Mouse (Mus musculus) heart, postnatal 0 days (tissue): ENCODE measurements around the gene Pld5. TPM values are rescaled to one million over a fixed set of nuclear protein-coding genes. Genes with fewer than 3 reads are reported as not detected.

Source experiments
- ATAC-seq: fragments of 200-750 bp; cut with Nextera tagmentation; 2 replicates; pipeline ENCODE4 v1.8.0; 2017; ENCODE audit warnings: low read depth, moderate number of reproducible peaks, moderate library complexity; ENCODE audit not compliant: insufficient read depth
- DNase-seq: peaks from one replicate; pipeline ENCODE4 v3.0.0-alpha.2; 2016; ENCODE audit warnings: low spot score
- H3K27ac ChIP-seq: fragments of 300-500 bp; sonication (generic); 2 replicates; pipeline ENCODE4 v1.5.1; 2014; ENCODE audit warnings: low read depth, mild to moderate bottlenecking
- H3K27me3 ChIP-seq: fragments of 300-500 bp; sonication (generic); 2 replicates; pipeline ENCODE4 v1.6.1; 2014; ENCODE audit warnings: low read length, mixed read lengths; ENCODE audit not compliant: control insufficient read depth, insufficient read depth
- H3K36me3 ChIP-seq: fragments of 300-500 bp; sonication (generic); replicated peaks from 2 replicates; pipeline ENCODE4 v1.6.1; 2014; ENCODE audit warnings: low read length, mixed read lengths; ENCODE audit not compliant: control insufficient read depth, insufficient read depth
- H3K4me1 ChIP-seq: fragments of 300-500 bp; sonication (generic); 2 replicates; pipeline ENCODE4 v1.6.1; 2014; ENCODE audit warnings: antibody characterized with exemption; ENCODE audit not compliant: control insufficient read depth, insufficient read depth
- H3K4me2 ChIP-seq: fragments of 300-500 bp; sonication (generic); 2 replicates; pipeline ENCODE4 v1.6.1; 2014; ENCODE audit warnings: low read depth, mild to moderate bottlenecking, low read length, moderate library complexity
- H3K4me3 ChIP-seq: fragments of 300-500 bp; sonication (generic); 2 replicates; pipeline ENCODE4 v1.5.1; 2014; ENCODE audit warnings: low read depth, low read length
- H3K9ac ChIP-seq: fragments of 300-500 bp; sonication (generic); replicated peaks from 2 replicates; pipeline ENCODE4 v1.6.1; 2014; ENCODE audit warnings: low read depth, low read length, mixed read lengths
- H3K9me3 ChIP-seq: fragments of 300-500 bp; sonication (generic); replicated peaks from 2 replicates; pipeline ENCODE4 v1.6.1; 2016; ENCODE audit warnings: low read length; ENCODE audit not compliant: control insufficient read depth
- CTCF ChIP-seq: IDR thresholded peaks from 2 replicates; pipeline ENCODE4 v1.5.1; 2016; ENCODE audit warnings: antibody characterized with exemption, control low read depth, low read depth
- EP300 ChIP-seq: IDR thresholded peaks from 2 replicates; pipeline ENCODE4 v1.6.1; 2016; ENCODE audit warnings: antibody characterized with exemption, low read depth
- whole genome bisulfite sequencing: fragments of 180-500 bp; shearing (Covaris S2); extraction: QIAGEN DNeasy Blood & Tissue Kit; methylation state at CpG from one replicate; pipeline ENCODE4 v1.1.7; 2014; 5-methylcytosine and 5-hydroxymethylcytosine counted together
- polyA plus RNA-seq: library from polyadenylated mRNA; unstranded; fragments of >200 nt; fragmentation: Nextera tagmentation; extraction: Ambion mirVana; gene quantifications from 2 replicates; pipeline ENCODE4 v1.2.1, GENCODE M21; 2015
- total RNA-seq: library from RNA; depleted of rRNA; stranded (reverse); fragments of >200 nt; gene quantifications from 2 replicates; pipeline ENCODE4 v1.2.3, GENCODE M21; 2014; ENCODE audit warnings: low replicate concordance

Gene Pld5
- total and polyA plus RNA-seq, 2 experiments from 2014 or later = 0.51 to 0.65 TPM

- no peak overlapping the region for H3K4me3 ChIP-seq
- DNase-seq = no peak
- no peaks in the 10 kb centered on the region for H3K27me3 ChIP-seq
- H3K4me1 ChIP-seq = no peaks in the 10 kb centered on the region
- TF ChIP-seq CTCF = no peak
- ATAC-seq = no peak
- WGBS = 71% methylated on average over 2 of the region's 2 CpGs
- H3K27ac ChIP-seq = no peak overlapping the region
- no peak overlapping the region for H3K9ac ChIP-seq
- H3K36me3 ChIP-seq = no peaks in the 10 kb centered on the region
- no peak overlapping the region for H3K4me2 ChIP-seq
- no peaks in the 10 kb centered on the region for H3K9me3 ChIP-seq
These were observed 108.0 kb downstream of the Pld5 start for GRCm38 (mm10) chr1:176167114-176167513.

- H3K27me3 ChIP-seq = no peaks in the 10 kb centered on the region
- DNase-seq (no peak), ATAC-seq (no peak)
- H3K27ac ChIP-seq = no peak overlapping the region
- no peak overlapping the region for H3K4me3 ChIP-seq
- peaks cover 13% of the 10 kb centered on the region for H3K9me3 ChIP-seq
- no peak overlapping the region for H3K4me2 ChIP-seq
- H3K36me3 ChIP-seq = no peaks in the 10 kb centered on the region
- H3K4me1 ChIP-seq = no peaks in the 10 kb centered on the region
- 32% methylated on average over 6 of the region's 6 CpGs for WGBS
- no peak overlapping the region for H3K9ac ChIP-seq
- no peak for TF ChIP-seq CTCF
- no peak for TF ChIP-seq EP300
These were observed 129.8 kb downstream of the Pld5 start for GRCm38 (mm10) chr1:176145306-176145705.

- H3K4me1 ChIP-seq = no peaks in the 10 kb centered on the region
- H3K9ac ChIP-seq = no peak overlapping the region
- H3K27me3 ChIP-seq = peaks cover 9% of the 10 kb centered on the region; the same call in 1 of the 2 replicates
- 83% methylated on average over 8 of the region's 8 CpGs for WGBS
- ATAC-seq (no peak), DNase-seq (no peak)
- no peaks in the 10 kb centered on the region for H3K9me3 ChIP-seq
- no peaks in the 10 kb centered on the region for H3K36me3 ChIP-seq
- H3K27ac ChIP-seq = no peak overlapping the region
- no peak overlapping the region for H3K4me2 ChIP-seq
- TF ChIP-seq EP300 (no peak), CTCF (no peak)
- no peak overlapping the region for H3K4me3 ChIP-seq
These were observed 140.7 kb downstream of the Pld5 start for GRCm38 (mm10) chr1:176134379-176134778.

GRCm38 (mm10) chr1:176125771-176126170 lies 149.3 kb downstream of the Pld5 start:
- no peaks in the 10 kb centered on the region; the same call in 1 of the 2 replicates for H3K4me1 ChIP-seq
- no peaks in the 10 kb centered on the region for H3K9me3 ChIP-seq
- WGBS = 53% methylated on average over 2 of the region's 2 CpGs
- no peak overlapping the region for H3K27ac ChIP-seq
- H3K36me3 ChIP-seq = no peaks in the 10 kb centered on the region
- no peak for TF ChIP-seq EP300
- no peak for TF ChIP-seq CTCF
- no peak overlapping the region for H3K4me2 ChIP-seq
- no peak overlapping the region for H3K9ac ChIP-seq
- no peak overlapping the region for H3K4me3 ChIP-seq
- ATAC-seq = no peak
- peaks cover 31% of the 10 kb centered on the region for H3K27me3 ChIP-seq
- no peak for DNase-seq

- TF ChIP-seq CTCF = no peak
- TF ChIP-seq EP300 = no peak
- ATAC-seq (no peak), DNase-seq (no peak)
- WGBS = 30% methylated on average over 8 of the region's 8 CpGs
- Histone ChIP-seq H3K4me2 (peak overlapping the region; percentile 17), H3K4me3 (no peak overlapping the region), H3K27me3 (peaks cover 34% of the 10 kb centered on the region), H3K9me3 (no peaks in the 10 kb centered on the region), H3K4me1 (no peaks in the 10 kb centered on the region; the same call in 1 of the 2 replicates), H3K9ac (no peak overlapping the region), H3K36me3 (no peaks in the 10 kb centered on the region), H3K27ac (no peak overlapping the region)
These were observed 150.7 kb downstream of the Pld5 start for GRCm38 (mm10) chr1:176124441-176124840.

- 15% methylated on average over 2 of the region's 2 CpGs for WGBS
- H3K27ac ChIP-seq = no peak overlapping the region
- no peak overlapping the region for H3K4me3 ChIP-seq
- ATAC-seq = no peak
- H3K4me2 ChIP-seq = peak overlapping the region; percentile 17; the same call in 1 of the 2 replicates
- H3K27me3 ChIP-seq = peaks cover 38% of the 10 kb centered on the region
- no peaks in the 10 kb centered on the region for H3K9me3 ChIP-seq
- no peak overlapping the region for H3K9ac ChIP-seq
- H3K4me1 ChIP-seq = no peaks in the 10 kb centered on the region; the same call in 1 of the 2 replicates
- no peaks in the 10 kb centered on the region for H3K36me3 ChIP-seq
- no peak for TF ChIP-seq CTCF
- no peak for TF ChIP-seq EP300
- DNase-seq = no peak
These were observed 151.3 kb downstream of the Pld5 start for GRCm38 (mm10) chr1:176123781-176124180.
